Mouse (Mus musculus) MEL (cell line): ENCODE data around the gene Hist1h2bc. TPM values are rescaled to one million over a fixed set of nuclear protein-coding genes. Genes with fewer than 3 reads are reported as not detected.

Experiments used
- DNase-seq: peaks from one replicate; pipeline ENCODE4 v3.0.0; 2011; ENCODE audit warnings: low read depth, low spot score
- H3K27ac ChIP-seq: 2 replicates; pipeline ENCODE4 v1.5.1; 2012; ENCODE audit warnings: low read depth, mild to moderate bottlenecking, control low read depth, low read length, moderate library complexity; ENCODE audit not compliant: control insufficient read depth
- H3K27me3 ChIP-seq, 2 experiments: fragments of 150-350 bp in 1 of 2; sonication (generic) in 1 of 2; 2 replicates each; pipeline ENCODE4 v1.6.1; 2012; ENCODE audit warnings: low read length in 2 of 2, mild to moderate bottlenecking in 2 of 2, improper control_type of control experiment in 1 of 2, moderate library complexity in 1 of 2; ENCODE audit not compliant: insufficient read depth in 2 of 2, control insufficient read depth in 1 of 2
- H3K36me3 ChIP-seq, 2 experiments: 2 replicates each; pipeline ENCODE4 v1.6.1; 2012 to 2014; ENCODE audit warnings: low read length in 2 of 2, improper control_type of control experiment in 1 of 2, inconsistent platforms in 1 of 2, mild to moderate bottlenecking in 1 of 2; ENCODE audit not compliant: insufficient read depth in 2 of 2, control insufficient read depth in 1 of 2
- H3K4me1 ChIP-seq, 2 experiments: fragments of 150-350 bp in 1 of 2; sonication (generic) in 1 of 2; 2 replicates each; pipeline ENCODE4 v1.6.1; 2012; ENCODE audit warnings: low read length in 2 of 2, improper control_type of control experiment in 1 of 2, mild to moderate bottlenecking in 1 of 2; ENCODE audit not compliant: insufficient read depth in 2 of 2, control insufficient read depth in 1 of 2
- H3K4me3 ChIP-seq, 2 experiments: fragments of 150-350 bp in 1 of 2; sonication (generic) in 1 of 2; 2 replicates each; pipeline ENCODE4 v1.5.1; 2012; ENCODE audit warnings: low read depth in 2 of 2, low read length in 2 of 2, mild to moderate bottlenecking in 2 of 2, moderate library complexity in 2 of 2, control low read depth in 1 of 2, improper control_type of control experiment in 1 of 2; ENCODE audit not compliant: control insufficient read depth in 1 of 2, insufficient read depth in 1 of 2
- H3K79me2 ChIP-seq: 2 replicates; pipeline ENCODE4 v1.6.1; 2012; ENCODE audit warnings: mild to moderate bottlenecking, low read length, moderate library complexity; ENCODE audit not compliant: control insufficient read depth, poor library complexity, insufficient read depth
- H3K9ac ChIP-seq: 2 replicates; pipeline ENCODE4 v1.6.1; 2012; ENCODE audit warnings: low read depth, mild to moderate bottlenecking, control low read depth, low read length, moderate library complexity; ENCODE audit not compliant: control insufficient read depth, poor library complexity, severe bottlenecking
- H3K9me3 ChIP-seq: fragments of 150-350 bp; sonication (generic); replicated peaks from 2 replicates; pipeline ENCODE4 v1.6.1; 2012; ENCODE audit warnings: mild to moderate bottlenecking, low read length, improper control_type of control experiment, moderate library complexity; ENCODE audit not compliant: insufficient read depth
- CHD1 ChIP-seq: IDR thresholded peaks from 2 replicates; pipeline ENCODE4 v1.6.1; 2012; ENCODE audit warnings: low read depth, mild to moderate bottlenecking, inconsistent platforms, low read length, improper control_type of control experiment
- CTCF ChIP-seq, 3 experiments: IDR thresholded peaks in 2 of 3; conservative IDR thresholded peaks in 1 of 3; 2 replicates each; pipeline ENCODE4 v1.5.1; 2011 to 2012; ENCODE audit warnings: low read length in 3 of 3, low read depth in 2 of 3, mild to moderate bottlenecking in 2 of 3, improper control_type of control experiment in 1 of 3, inconsistent platforms in 1 of 3, mixed read lengths in 1 of 3, moderate library complexity in 1 of 3; ENCODE audit not compliant: control insufficient read depth in 1 of 3, insufficient read depth in 1 of 3, poor library complexity in 1 of 3, severe bottlenecking in 1 of 3
- E2F4 ChIP-seq: IDR thresholded peaks from 2 replicates; pipeline ENCODE4 v1.6.1; 2011; ENCODE audit warnings: low read depth, low read length, improper control_type of control experiment, borderline replicate concordance
- ELF1 ChIP-seq: IDR thresholded peaks from 2 replicates; pipeline ENCODE4 v1.6.1; 2014; ENCODE audit warnings: low read depth, mild to moderate bottlenecking, inconsistent platforms, low read length, improper control_type of control experiment, moderate library complexity
- EP300 ChIP-seq, 2 experiments: IDR thresholded peaks; 2 replicates each; pipeline ENCODE4 v1.6.1; 2011; ENCODE audit warnings: improper control_type of control experiment in 2 of 2, low read length in 2 of 2, low read depth in 1 of 2, mild to moderate bottlenecking in 1 of 2
- ETS1 ChIP-seq: IDR thresholded peaks from 2 replicates; pipeline ENCODE4 v1.6.1; 2012; ENCODE audit warnings: low read depth, mild to moderate bottlenecking, inconsistent platforms, low read length, improper control_type of control experiment, moderate library complexity
- GATA1 ChIP-seq: IDR thresholded peaks from 2 replicates; pipeline ENCODE4 v1.6.1; 2011; ENCODE audit warnings: low read depth, low read length, improper control_type of control experiment
- MAFK ChIP-seq: IDR thresholded peaks from 2 replicates; pipeline ENCODE4 v1.6.1; 2011; ENCODE audit warnings: low read depth, mild to moderate bottlenecking, low read length, improper control_type of control experiment, borderline replicate concordance
- MAZ ChIP-seq: IDR thresholded peaks from 2 replicates; pipeline ENCODE4 v1.6.1; 2012; ENCODE audit warnings: low read depth, mild to moderate bottlenecking, inconsistent platforms, low read length, improper control_type of control experiment
- NELFE ChIP-seq: IDR thresholded peaks from 2 replicates; pipeline ENCODE4 v1.6.1; 2011; ENCODE audit warnings: low read depth, low read length, improper control_type of control experiment
- POLR2A ChIP-seq, 2 experiments: IDR thresholded peaks; 2 replicates each; pipeline ENCODE4 v1.6.1; 2011 to 2012; ENCODE audit warnings: low read length in 2 of 2, mild to moderate bottlenecking in 2 of 2, control low read depth in 1 of 2, improper control_type of control experiment in 1 of 2, low read depth in 1 of 2, moderate library complexity in 1 of 2; ENCODE audit not compliant: control insufficient read depth in 1 of 2, insufficient read depth in 1 of 2, poor library complexity in 1 of 2
- POLR2AphosphoS5 ChIP-seq: IDR thresholded peaks from 2 replicates; pipeline ENCODE4 v1.6.1; 2012; ENCODE audit warnings: low read depth, borderline replicate concordance, mild to moderate bottlenecking, inconsistent platforms, low read length, moderate library complexity, mixed read lengths
- RAD21 ChIP-seq: IDR thresholded peaks from 2 replicates; pipeline ENCODE4 v1.6.1; 2011; ENCODE audit warnings: mild to moderate bottlenecking, low read depth, low read length, improper control_type of control experiment
- SIN3A ChIP-seq: IDR thresholded peaks from 2 replicates; pipeline ENCODE4 v1.6.1; 2012; ENCODE audit warnings: low read length, improper control_type of control experiment, inconsistent platforms
- TAL1 ChIP-seq: IDR thresholded peaks from 2 replicates; pipeline ENCODE4 v1.6.1; 2012; ENCODE audit warnings: mild to moderate bottlenecking, inconsistent platforms, low read length, moderate library complexity, mixed read lengths
- TBP ChIP-seq: IDR thresholded peaks from 2 replicates; pipeline ENCODE4 v1.8.0; 2011; ENCODE audit warnings: low read depth, low read length, improper control_type of control experiment
- TCF12 ChIP-seq: IDR thresholded peaks from 2 replicates; pipeline ENCODE4 v1.6.1; 2014; ENCODE audit warnings: low read depth, mild to moderate bottlenecking, inconsistent platforms, low read length, improper control_type of control experiment, moderate library complexity
- USF1 ChIP-seq: IDR thresholded peaks from 2 replicates; pipeline ENCODE4 v1.6.1; 2014; ENCODE audit warnings: low read depth, mild to moderate bottlenecking, inconsistent platforms, low read length, improper control_type of control experiment, moderate library complexity
- USF2 ChIP-seq, 2 experiments: IDR thresholded peaks; 2 replicates each; pipeline ENCODE4 v1.6.1; 2011 to 2012; ENCODE audit warnings: improper control_type of control experiment in 2 of 2, low read length in 2 of 2, borderline replicate concordance in 1 of 2, inconsistent platforms in 1 of 2, low read depth in 1 of 2, mild to moderate bottlenecking in 1 of 2; ENCODE audit not compliant: insufficient read depth in 1 of 2
- ZKSCAN1 ChIP-seq: IDR thresholded peaks from 2 replicates; pipeline ENCODE4 v1.6.1; 2012; ENCODE audit warnings: low read depth, mild to moderate bottlenecking, inconsistent platforms, low read length, improper control_type of control experiment, moderate library complexity
- ZMIZ1 ChIP-seq: IDR thresholded peaks from 2 replicates; pipeline ENCODE4 v1.6.1; 2012; ENCODE audit warnings: low read depth, mild to moderate bottlenecking, inconsistent platforms, low read length, improper control_type of control experiment, moderate library complexity
- ZNF384 ChIP-seq: IDR thresholded peaks from 2 replicates; pipeline ENCODE4 v1.6.1; 2012; ENCODE audit warnings: low read depth, mild to moderate bottlenecking, inconsistent platforms, low read length, improper control_type of control experiment
- polyA plus RNA-seq, 2 experiments: library from polyadenylated mRNA; stranded (reverse) in 1 of 2; unstranded in 1 of 2; fragments of >175 nt in 1 of 2; fragments of >200 nt in 1 of 2; gene quantifications; 2 replicates each; pipeline versions ENCODE4 v1.2.1 to v1.2.4; 2012; ENCODE audit warnings: low replicate concordance in 2 of 2, low read depth in 1 of 2; ENCODE audit not compliant: insufficient read length in 2 of 2, insufficient read depth in 1 of 2, missing spikeins in 1 of 2
- total RNA-seq: library from RNA; depleted of rRNA; stranded (reverse); fragments of 300-350 nt; gene quantifications from 2 replicates; pipeline ENCODE4 v1.2.3, GENCODE M21; 2012

Hist1h2bc gene
- total and polyA plus RNA-seq, 3 experiments: 3.1 to 694 TPM; not detected in 1

DNA sequence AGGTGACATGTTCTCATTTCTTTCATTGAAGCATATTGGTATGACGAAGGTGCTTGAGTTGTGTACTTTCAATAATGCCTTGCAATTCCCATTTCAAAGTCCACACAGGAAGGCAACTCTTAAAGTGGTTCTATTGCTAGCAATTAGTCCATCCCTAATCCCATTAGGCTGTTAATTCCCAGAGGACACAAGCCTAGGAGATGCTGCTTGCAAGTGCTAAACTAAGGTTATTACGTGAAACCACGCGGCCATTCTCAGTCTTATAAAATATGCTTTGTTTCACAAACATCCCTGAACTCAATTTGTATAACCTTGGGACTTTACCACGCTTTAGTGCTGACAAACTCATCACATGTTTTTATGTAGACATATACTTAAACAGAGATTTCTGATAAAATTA is 53.1 kb downstream of the Hist1h2bc start:
- Histone ChIP-seq H3K9ac (no peak overlapping the region), H3K27ac (no peak overlapping the region), H3K4me3 (no peak overlapping the region), H3K27me3 (no peaks in the 10 kb centered on the region), H3K9me3 (no peaks in the 10 kb centered on the region), H3K79me2 (no peaks in the 10 kb centered on the region; the same call in 1 of the 2 replicates), H3K36me3 (peaks cover 0 to 14% of the 10 kb centered on the region in 2 experiments; a peak in 2 of 4 replicates), H3K4me1 (0 out of 4 replicates have a peak, but pooled peaks cover 3 to 4% of the 10 kb centered on the region in 2 experiments)
- TF ChIP-seq ELF1: no peak
- no peak for TF ChIP-seq ETS1
- TF ChIP-seq SIN3A: no peak
- TF ChIP-seq ZMIZ1: no peak
- no peak for TF ChIP-seq TAL1
- no peak for TF ChIP-seq EP300 (IDR thresholded peaks at IDR 0.05; ENCODE audit: low read depth in 1 of 2, low read length in 2 of 2)
- TF ChIP-seq ZKSCAN1: no peak
- TF ChIP-seq E2F4: no peak
- TF ChIP-seq TBP: no peak
- no peak for TF ChIP-seq GATA1
- TF ChIP-seq CHD1: no peak
- TF ChIP-seq USF2 (IDR thresholded peaks at IDR 0.05; ENCODE audit: borderline replicate concordance in 1 of 2, insufficient read depth in 1 of 2, low read depth in 1 of 2, low read length in 2 of 2): no peak
- TF ChIP-seq MAZ: no peak
- no peak for TF ChIP-seq MAFK
- DNase-seq: no peak

DNA sequence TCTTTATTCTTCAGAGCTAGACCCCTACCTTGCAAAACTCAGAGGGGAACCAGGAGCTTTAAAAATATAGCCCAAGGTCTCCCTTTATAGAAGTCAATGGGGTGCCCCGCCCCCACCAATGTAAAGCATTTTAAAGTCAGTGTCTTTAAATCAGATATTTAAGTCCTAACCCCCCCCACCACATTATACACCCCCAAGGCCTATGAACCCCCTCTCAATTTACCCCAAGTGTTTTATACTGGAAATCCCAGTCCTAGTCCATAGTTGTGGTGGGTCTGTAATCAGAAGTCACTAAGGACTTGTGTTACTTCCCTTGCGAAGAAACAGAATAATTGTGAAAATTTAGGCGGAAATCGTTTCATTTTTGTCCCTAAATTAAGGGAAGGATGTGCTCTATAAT is 54.0 kb downstream of the Hist1h2bc start:
- Histone ChIP-seq H3K9ac (peak overlapping the region; percentile 94), H3K36me3 (peaks cover 0 to 17% of the 10 kb centered on the region in 2 experiments; a peak in 2 of 4 replicates), H3K27me3 (no peaks in the 10 kb centered on the region), H3K4me1 (0 out of 4 replicates have a peak, but pooled peaks cover 3 to 6% of the 10 kb centered on the region in 2 experiments), H3K27ac (peak overlapping the region; percentile 99), H3K9me3 (no peaks in the 10 kb centered on the region), H3K79me2 (no peaks in the 10 kb centered on the region; the same call in 1 of the 2 replicates), H3K4me3 (peak overlapping the region; percentile 58 to 72)
- TF ChIP-seq TBP (peak; percentile 44; the same call in 1 of the 2 replicates), E2F4 (no peak)
- peak; percentile 67 for DNase-seq

DNA sequence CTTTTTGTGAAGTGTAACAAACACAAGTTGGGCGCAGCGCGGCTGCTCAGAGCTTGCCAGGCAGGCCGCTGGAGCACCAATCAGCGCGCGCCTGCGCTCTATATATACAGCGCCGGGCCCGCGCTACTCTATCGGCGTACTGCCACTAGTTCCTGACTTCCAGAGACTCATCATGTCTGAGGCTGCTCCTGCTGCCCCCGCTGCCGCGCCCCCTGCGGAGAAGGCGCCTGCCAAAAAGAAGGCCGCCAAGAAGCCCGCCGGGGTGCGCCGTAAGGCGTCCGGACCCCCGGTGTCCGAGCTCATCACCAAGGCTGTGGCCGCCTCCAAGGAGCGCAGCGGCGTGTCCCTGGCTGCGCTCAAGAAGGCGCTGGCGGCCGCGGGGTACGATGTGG is 54.7 kb downstream of the Hist1h2bc start, which contains the start of gene Hist1h1c:
Gene Hist1h1c, plus strand, starts transcription at position 132 of the 392 bp plus-strand sequence.
- peak within 1 kb of the TSS; percentile 94 for H3K9ac ChIP-seq
- no peaks in the 10 kb centered on the region; the same call in 1 of the 2 replicates for H3K79me2 ChIP-seq
- H3K36me3 ChIP-seq: peaks cover 0 to 20% of the 10 kb centered on the region in 2 experiments; a peak in 2 of 4 replicates
- peak within 1 kb of the TSS; percentile 99 for H3K27ac ChIP-seq
- peak; percentile 94 for DNase-seq
- H3K27me3 ChIP-seq: no peaks in the 10 kb centered on the region
- peak within 1 kb of the TSS; percentile 58 to 72 for H3K4me3 ChIP-seq
- 0 out of 4 replicates have a peak, but pooled peaks cover 3 to 6% of the 10 kb centered on the region in 2 experiments for H3K4me1 ChIP-seq
- TF ChIP-seq NELFE (no peak), POLR2AphosphoS5 (0 out of 2 replicates have a peak, but pooled peaks have one; percentile 95), ZMIZ1 (no peak), CHD1 (no peak), CTCF (IDR thresholded peaks at IDR 0.05 in 2 of 3, conservative IDR thresholded peaks at IDR 0.05 in 1 of 3; ENCODE audit: control insufficient read depth in 1 of 3, insufficient read depth in 1 of 3, low read depth in 2 of 3, low read length in 3 of 3, poor library complexity in 1 of 3, severe bottlenecking in 1 of 3) (peak in 1 of 3 experiments; percentile 31; a peak in 2 of 6 replicates), GATA1 (no peak), MAZ (no peak), USF1 (no peak), TBP (peak; percentile 99), USF2 (IDR thresholded peaks at IDR 0.05; ENCODE audit: borderline replicate concordance in 1 of 2, insufficient read depth in 1 of 2, low read depth in 1 of 2, low read length in 2 of 2) (no peak), POLR2A (IDR thresholded peaks at IDR 0.05; ENCODE audit: control insufficient read depth in 1 of 2, insufficient read depth in 1 of 2, low read depth in 1 of 2, low read length in 2 of 2, poor library complexity in 1 of 2) (peak; percentile 79 to 99), RAD21 (no peak), MAFK (no peak), ZNF384 (no peak), TCF12 (no peak)
- TF ChIP-seq, all 39 proteins: peak for 4
- no peaks in the 10 kb centered on the region for H3K9me3 ChIP-seq
